Mouse (Mus musculus) midbrain, postnatal 0 days (tissue): Measurements from ENCODE around the gene Prr12. TPM values are rescaled to one million over a fixed set of nuclear protein-coding genes. Genes with fewer than 3 reads are reported as not detected.

Source experiments
- ATAC-seq: fragments of 200-750 bp; cut with Nextera tagmentation; 2 replicates; pipeline ENCODE4 v1.8.0; 2017; ENCODE audit warnings: moderate number of reproducible peaks, mild to moderate bottlenecking, moderate TSS enrichment, moderate library complexity; ENCODE audit not compliant: low FRiP score
- DNase-seq: peaks from one replicate; pipeline ENCODE4 v3.0.0-alpha.2; 2015; ENCODE audit warnings: low spot score
- H3K27ac ChIP-seq: fragments of 300-500 bp; sonication (generic); 2 replicates; pipeline ENCODE4 v1.5.1; 2014; ENCODE audit warnings: low read depth, mild to moderate bottlenecking, low read length, mixed read lengths
- H3K27me3 ChIP-seq: fragments of 300-500 bp; sonication (generic); 2 replicates; pipeline ENCODE4 v1.6.1; 2014; ENCODE audit warnings: low read length, control low read depth, mixed read lengths; ENCODE audit not compliant: insufficient read depth
- H3K36me3 ChIP-seq: fragments of 300-500 bp; sonication (generic); 2 replicates; pipeline ENCODE4 v1.6.1; 2014; ENCODE audit warnings: low read length, control low read depth, mixed read lengths; ENCODE audit not compliant: insufficient read depth
- H3K4me1 ChIP-seq: fragments of 300-500 bp; sonication (generic); 2 replicates; pipeline ENCODE4 v1.6.1; 2014; ENCODE audit warnings: mild to moderate bottlenecking, control low read depth, antibody characterized with exemption, low read length, mixed read lengths; ENCODE audit not compliant: insufficient read depth
- H3K4me2 ChIP-seq: fragments of 300-500 bp; sonication (generic); 2 replicates; pipeline ENCODE4 v1.6.1; 2014; ENCODE audit warnings: low read depth, mild to moderate bottlenecking, low read length, mixed read lengths; ENCODE audit not compliant: poor library complexity, severe bottlenecking
- H3K4me3 ChIP-seq: fragments of 300-500 bp; sonication (generic); 2 replicates; pipeline ENCODE4 v1.5.1; 2014; ENCODE audit warnings: low read depth, mild to moderate bottlenecking, low read length, moderate library complexity
- H3K9ac ChIP-seq: fragments of 300-500 bp; sonication (generic); replicated peaks from 2 replicates; pipeline ENCODE4 v1.6.1; 2014; ENCODE audit warnings: mild to moderate bottlenecking, low read length, moderate library complexity, mixed read lengths; ENCODE audit not compliant: poor library complexity, severe bottlenecking
- H3K9me3 ChIP-seq: fragments of 300-500 bp; sonication (generic); 2 replicates; pipeline ENCODE4 v1.6.1; 2016; ENCODE audit warnings: low read length, control low read depth
- CTCF ChIP-seq: IDR thresholded peaks from 2 replicates; pipeline ENCODE4 v1.5.1; 2016; ENCODE audit warnings: antibody characterized with exemption, mild to moderate bottlenecking
- WGBS: fragments of 180-500 bp; shearing (Covaris S2); extraction: QIAGEN DNeasy Blood & Tissue Kit; methylation state at CpG from one replicate; pipeline ENCODE4 v1.1.7; 2014; 5-methylcytosine and 5-hydroxymethylcytosine counted together
- polyA plus RNA-seq: library from polyadenylated mRNA; unstranded; fragments of >200 nt; fragmentation: Nextera tagmentation; extraction: Ambion mirVana; gene quantifications from 2 replicates; pipeline ENCODE4 v1.2.1, GENCODE M21; 2015
- total RNA-seq: library from RNA; depleted of rRNA; stranded (reverse); fragments of >200 nt; gene quantifications from 2 replicates; pipeline ENCODE4 v1.2.3, GENCODE M21; 2014

The Prr12 gene
- total and polyA plus RNA-seq, 2 experiments from 2014 or later: 8.8 to 17.9 TPM

DNA sequence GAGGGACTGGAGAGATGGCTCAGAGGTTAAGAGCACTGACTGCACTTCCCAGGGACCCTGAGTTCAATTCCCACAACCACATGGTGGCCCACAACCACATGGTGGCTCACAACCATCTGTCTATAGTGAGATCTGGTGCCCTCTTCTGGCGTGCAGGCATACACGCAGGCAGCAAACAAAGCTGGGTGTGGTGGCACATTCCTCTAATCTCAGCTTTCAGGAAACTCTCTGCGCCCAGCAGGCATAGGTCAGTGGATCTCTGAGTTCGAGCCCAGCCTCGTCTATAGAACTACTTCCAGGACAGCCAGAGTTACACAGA, 15.3 kb upstream of the Prr12 start:
- Histone ChIP-seq H3K9ac (no peak overlapping the region), H3K36me3 (no peaks in the 10 kb centered on the region), H3K27ac (no peak overlapping the region), H3K4me2 (no peak overlapping the region), H3K4me3 (no peak overlapping the region), H3K4me1 (no peaks in the 10 kb centered on the region), H3K27me3 (no peaks in the 10 kb centered on the region), H3K9me3 (no peaks in the 10 kb centered on the region)
- no peak for ATAC-seq
- DNase-seq: peak; percentile 35
- peak; percentile 69 for TF ChIP-seq CTCF
- 29% methylated on average over 5 of the region's 5 CpGs for WGBS

GRCm38 (mm10) chr7:45067190-45067999, 14.7 kb upstream of the Prr12 start:
- H3K4me3 ChIP-seq: no peak overlapping the region
- TF ChIP-seq CTCF: no peak
- 82% methylated on average over 4 of the region's 4 CpGs for WGBS
- no peak overlapping the region for H3K9ac ChIP-seq
- no peaks in the 10 kb centered on the region for H3K9me3 ChIP-seq
- ATAC-seq (no peak), DNase-seq (no peak)
- H3K27me3 ChIP-seq: no peaks in the 10 kb centered on the region
- H3K4me2 ChIP-seq: no peak overlapping the region
- H3K27ac ChIP-seq: no peak overlapping the region
- H3K4me1 ChIP-seq: no peaks in the 10 kb centered on the region
- H3K36me3 ChIP-seq: no peaks in the 10 kb centered on the region

DNA sequence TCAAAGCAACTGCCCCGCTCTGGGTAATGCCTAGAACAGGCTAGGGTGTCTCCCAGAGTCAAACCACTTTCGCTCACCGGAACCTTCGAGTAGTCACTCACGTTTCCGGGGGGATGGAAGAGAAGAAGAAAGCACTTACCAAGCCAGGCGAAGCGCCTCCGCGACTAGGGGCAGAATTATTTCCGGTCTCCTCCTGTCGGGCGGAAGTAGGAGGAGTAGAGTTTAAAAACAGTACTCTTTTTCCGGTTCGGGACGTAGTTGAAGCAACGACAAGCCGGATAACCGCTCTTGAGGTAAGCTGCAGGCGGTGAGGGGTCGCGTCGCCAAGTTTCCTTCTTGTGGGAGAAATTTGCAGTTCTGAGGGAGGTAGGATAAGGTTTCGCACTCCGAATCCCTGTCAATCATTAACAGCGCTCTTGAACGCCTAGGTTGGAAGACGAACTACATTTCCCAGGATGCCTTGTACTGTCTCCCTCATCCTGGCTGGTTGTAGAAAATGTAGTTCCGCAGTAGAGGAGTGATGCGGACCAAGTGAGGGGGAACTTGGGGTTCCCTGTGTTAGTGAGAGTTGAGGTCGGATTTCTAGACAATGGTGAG, 9.7 kb upstream of the Prr12 start, which contains the start of the genes Nosip and Prrg2:
TSS of gene Nosip (plus strand) at position 191 of the 597 bp plus-strand sequence.
TSS of gene Prrg2 (minus strand) at position 439 of the 597 bp plus-strand sequence.
- Histone ChIP-seq H3K36me3 (no peaks in the 10 kb centered on the region), H3K4me2 (peak within 1 kb of the TSS; percentile 50), H3K9me3 (no peaks in the 10 kb centered on the region), H3K9ac (peak within 1 kb of the TSS; percentile 65), H3K27me3 (no peaks in the 10 kb centered on the region), H3K27ac (peak within 1 kb of the TSS; percentile 91), H3K4me1 (peaks cover 18% of the 10 kb centered on the region; the same call in 1 of the 2 replicates), H3K4me3 (peak within 1 kb of the TSS; percentile 60)
- WGBS: under 1% methylated on average over 31 of the region's 31 CpGs
- peak; percentile 82 for ATAC-seq
- TF ChIP-seq CTCF: peak; percentile 63
- peak; percentile 99 for DNase-seq

GRCm38 (mm10) chr7:45061532-45062075, 8.9 kb upstream of the Prr12 start:
- no peaks in the 10 kb centered on the region for H3K9me3 ChIP-seq
- peaks cover 18% of the 10 kb centered on the region; the same call in 1 of the 2 replicates for H3K4me1 ChIP-seq
- H3K27me3 ChIP-seq: no peaks in the 10 kb centered on the region
- peak overlapping the region; percentile 60; the same call in 1 of the 2 replicates for H3K4me3 ChIP-seq
- DNase-seq: no peak
- H3K4me2 ChIP-seq: peak overlapping the region; percentile 50
- TF ChIP-seq CTCF: no peak
- H3K27ac ChIP-seq: peak overlapping the region; percentile 91; the same call in 1 of the 2 replicates
- 21% methylated on average over 11 of the region's 11 CpGs for WGBS
- no peaks in the 10 kb centered on the region for H3K36me3 ChIP-seq
- H3K9ac ChIP-seq: peak overlapping the region; percentile 65; the same call in 1 of the 2 replicates
- ATAC-seq: no peak

- 95% methylated on average over 6 of the region's 6 CpGs for WGBS
- no peak for ATAC-seq
- Histone ChIP-seq H3K4me1 (peaks cover 18% of the 10 kb centered on the region; the same call in 1 of the 2 replicates), H3K36me3 (no peaks in the 10 kb centered on the region), H3K9ac (no peak overlapping the region), H3K27me3 (no peaks in the 10 kb centered on the region), H3K4me3 (no peak overlapping the region), H3K27ac (no peak overlapping the region), H3K9me3 (no peaks in the 10 kb centered on the region), H3K4me2 (no peak overlapping the region)
- DNase-seq: no peak
- no peak for TF ChIP-seq CTCF
Observed at GRCm38 (mm10) chr7:45060632-45061122, 8.0 kb upstream of the Prr12 start.
